Mouse (Mus musculus) kidney, embryonic 16.5 days (tissue): ENCODE data around the gene Itga9. TPM values are rescaled to one million over a fixed set of nuclear protein-coding genes. Genes with fewer than 3 reads are reported as not detected.
A peak's percentile ranks its signal among the peaks of the same experiment; 100 is the strongest.

Experiments
- ATAC-seq: fragments of 200-750 bp; cut with Nextera tagmentation; 2 replicates; pipeline ENCODE4 v1.8.0; 2017; ENCODE audit warnings: moderate TSS enrichment; ENCODE audit not compliant: low FRiP score, low TSS enrichment
- H3K27ac ChIP-seq: fragments of 300-500 bp; sonication (generic); 2 replicates; pipeline ENCODE4 v1.5.1; 2014; ENCODE audit warnings: low read length
- H3K27me3 ChIP-seq: fragments of 300-500 bp; sonication (generic); 2 replicates; pipeline ENCODE4 v1.6.1; 2014; ENCODE audit warnings: low read length, control low read depth, mixed read lengths; ENCODE audit not compliant: insufficient read depth
- H3K36me3 ChIP-seq: fragments of 300-500 bp; sonication (generic); 2 replicates; pipeline ENCODE4 v1.6.1; 2014; ENCODE audit warnings: low read length, control low read depth, mixed read lengths; ENCODE audit not compliant: insufficient read depth
- H3K4me1 ChIP-seq: fragments of 300-500 bp; sonication (generic); 2 replicates; pipeline ENCODE4 v1.6.1; 2014; ENCODE audit warnings: low read length, control low read depth, mixed read lengths; ENCODE audit not compliant: insufficient read depth
- H3K4me2 ChIP-seq: fragments of 300-500 bp; sonication (generic); replicated peaks from 2 replicates; pipeline ENCODE4 v1.6.1; 2014; ENCODE audit warnings: low read depth, low read length
- H3K4me3 ChIP-seq: fragments of 300-500 bp; sonication (generic); 2 replicates; pipeline ENCODE4 v1.5.1; 2014; ENCODE audit warnings: mild to moderate bottlenecking, low read length
- H3K9ac ChIP-seq: fragments of 300-500 bp; sonication (generic); replicated peaks from 2 replicates; pipeline ENCODE4 v1.6.1; 2014; ENCODE audit warnings: low read length
- H3K9me3 ChIP-seq: fragments of 300-500 bp; sonication (generic); 2 replicates; pipeline ENCODE4 v1.6.1; 2016; ENCODE audit warnings: low read length, control low read depth
- WGBS: fragments of 180-500 bp; shearing (Covaris S2); extraction: QIAGEN DNeasy Blood & Tissue Kit; methylation state at CpG from one replicate; pipeline ENCODE4 v1.1.7; 2014; 5-methylcytosine and 5-hydroxymethylcytosine counted together
- polyA plus RNA-seq: library from polyadenylated mRNA; unstranded; fragments of >200 nt; fragmentation: Nextera tagmentation; extraction: Ambion mirVana; gene quantifications from 2 replicates; pipeline ENCODE4 v1.2.1, GENCODE M21; 2015

Itga9 gene
- polyA plus RNA-seq, 1 experiment from 2014 or later, result 10.8 TPM

DNA sequence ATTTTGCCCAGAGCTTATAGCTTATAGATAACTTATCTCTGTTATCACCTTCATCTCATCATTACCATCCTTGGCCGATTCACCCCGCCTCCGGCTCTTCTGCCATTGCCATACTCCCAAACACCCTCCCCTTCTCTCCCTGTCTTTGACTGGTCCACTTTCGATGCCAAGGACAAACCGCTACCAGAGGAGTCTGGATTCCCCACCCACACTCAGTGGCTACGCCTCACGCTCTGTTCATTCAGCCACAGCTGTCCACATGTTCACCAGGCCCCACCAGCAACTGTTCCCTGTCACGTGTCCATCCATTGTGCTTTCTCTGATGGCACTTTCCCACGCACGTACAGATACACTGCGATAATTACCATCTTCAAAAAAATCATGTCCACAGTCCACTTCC, 195.9 kb downstream of the Itga9 start:
- H3K9ac ChIP-seq, result no peak overlapping the region
- H3K27ac ChIP-seq, result peak overlapping the region; percentile 85
- 90% methylated on average over 11 of the region's 11 CpGs for WGBS
- H3K9me3 ChIP-seq, result no peaks in the 10 kb centered on the region
- H3K4me1 ChIP-seq, result peaks cover 25% of the 10 kb centered on the region
- peaks cover 6% of the 10 kb centered on the region; the same call in 1 of the 2 replicates for H3K36me3 ChIP-seq
- 0 out of 2 replicates have a peak, but pooled peaks have one; percentile 4 for ATAC-seq
- H3K27me3 ChIP-seq, result no peaks in the 10 kb centered on the region
- no peak overlapping the region for H3K4me3 ChIP-seq
- H3K4me2 ChIP-seq, result no peak overlapping the region

DNA sequence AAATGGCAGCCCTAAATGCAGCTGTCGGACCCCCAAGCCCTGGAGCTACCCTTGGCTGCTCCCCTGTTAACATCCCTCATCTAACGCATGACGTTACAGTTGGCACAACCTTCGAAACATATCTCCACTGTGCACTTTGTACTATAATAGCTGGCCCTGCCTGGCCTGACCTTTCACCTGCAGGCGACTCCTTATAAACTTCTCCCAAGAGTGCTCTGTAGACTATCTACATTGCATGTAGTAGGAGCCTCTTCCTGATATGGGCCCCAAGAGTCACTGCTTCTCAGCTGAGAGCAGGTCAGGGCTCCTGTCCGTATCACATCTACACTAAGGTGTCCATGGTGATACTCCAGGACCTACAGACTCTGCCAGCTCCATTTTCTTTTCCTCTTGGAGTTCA, 199.2 kb downstream of the Itga9 start:
- Histone ChIP-seq H3K27ac (no peak overlapping the region), H3K9me3 (no peaks in the 10 kb centered on the region), H3K9ac (no peak overlapping the region), H3K36me3 (peaks cover 13% of the 10 kb centered on the region; the same call in 1 of the 2 replicates), H3K4me3 (no peak overlapping the region), H3K4me1 (peaks cover 16% of the 10 kb centered on the region), H3K4me2 (no peak overlapping the region), H3K27me3 (no peaks in the 10 kb centered on the region)
- no peak for ATAC-seq
- 80% methylated on average over 6 of the region's 6 CpGs for WGBS

DNA sequence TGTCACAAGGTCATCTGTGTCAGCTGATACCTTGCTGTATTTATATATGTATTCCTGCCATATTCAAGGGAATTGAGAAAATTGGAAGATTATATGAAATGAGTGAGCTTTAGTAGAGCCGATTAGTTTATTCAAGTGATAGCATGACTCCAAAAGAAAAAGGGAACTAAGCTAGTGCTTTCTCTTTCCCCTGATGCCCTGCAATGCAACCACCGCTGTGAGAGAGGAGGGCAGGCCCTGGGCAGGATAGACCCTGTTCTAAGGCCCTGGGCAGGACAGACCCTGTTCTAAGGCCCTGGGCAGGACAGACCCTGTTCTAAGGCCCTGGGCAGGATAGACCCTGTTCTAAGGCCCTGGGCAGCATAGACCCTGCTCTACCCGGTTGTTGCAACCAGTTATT, 201.2 kb downstream of the Itga9 start:
- Histone ChIP-seq H3K27ac (no peak overlapping the region), H3K9me3 (no peaks in the 10 kb centered on the region), H3K9ac (no peak overlapping the region), H3K36me3 (peaks cover 13% of the 10 kb centered on the region; the same call in 1 of the 2 replicates), H3K4me1 (0 out of 2 replicates have a peak, but pooled peaks cover 3% of the 10 kb centered on the region), H3K4me3 (no peak overlapping the region), H3K27me3 (no peaks in the 10 kb centered on the region), H3K4me2 (no peak overlapping the region)
- 95% methylated on average over 3 of the region's 3 CpGs for WGBS
- ATAC-seq, result no peak

DNA sequence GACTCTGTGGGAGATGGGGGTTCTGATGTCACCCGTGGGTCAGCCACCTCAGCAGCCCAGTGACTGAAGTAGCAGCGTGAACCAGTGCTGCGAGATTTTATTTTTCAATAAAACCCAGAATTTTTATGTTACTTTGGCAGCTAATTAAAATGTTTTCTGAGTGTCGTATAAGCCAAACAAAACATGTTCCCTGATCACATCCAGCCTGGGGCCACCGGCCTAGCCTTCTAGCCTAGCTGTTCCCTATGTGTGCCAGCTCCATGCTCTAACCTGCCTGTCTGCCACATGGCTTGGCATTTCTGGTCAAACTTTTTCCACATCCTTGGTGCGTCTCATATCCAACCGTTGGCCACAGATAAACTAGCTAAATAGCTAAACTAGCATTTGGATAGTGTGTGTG, 205.7 kb downstream of the Itga9 start:
- no peaks in the 10 kb centered on the region for H3K9me3 ChIP-seq
- H3K27me3 ChIP-seq, result no peaks in the 10 kb centered on the region
- 68% methylated on average over 7 of the region's 7 CpGs for WGBS
- 0 out of 2 replicates have a peak overlapping the region, but pooled peaks have one; percentile 36 for H3K27ac ChIP-seq
- no peak overlapping the region for H3K9ac ChIP-seq
- ATAC-seq, result no peak
- no peak overlapping the region for H3K4me2 ChIP-seq
- H3K36me3 ChIP-seq, result peaks cover 8% of the 10 kb centered on the region; the same call in 1 of the 2 replicates
- H3K4me1 ChIP-seq, result peaks cover 32% of the 10 kb centered on the region
- no peak overlapping the region for H3K4me3 ChIP-seq

DNA sequence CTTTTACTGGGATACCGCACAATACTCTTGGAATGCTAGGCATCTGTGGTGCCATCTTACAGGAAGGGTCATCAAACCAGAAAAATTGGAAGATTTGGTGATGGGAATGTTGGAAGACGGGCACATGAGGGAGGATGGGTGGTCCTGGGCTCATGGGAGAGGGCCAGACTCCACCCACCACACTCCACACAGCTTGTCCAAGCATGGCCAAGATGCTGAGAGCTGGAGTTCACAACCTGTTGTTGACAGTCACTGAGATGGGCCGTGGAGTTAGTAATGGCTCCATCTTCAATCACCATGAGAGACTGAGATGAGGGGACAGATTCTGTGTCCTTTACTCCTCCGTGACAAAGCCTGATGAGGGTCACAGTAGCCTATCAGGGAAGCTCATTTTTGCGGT, 207.0 kb downstream of the Itga9 start:
- peak; percentile 49 for ATAC-seq
- H3K9ac ChIP-seq, result no peak overlapping the region
- no peaks in the 10 kb centered on the region for H3K27me3 ChIP-seq
- peaks cover 5% of the 10 kb centered on the region; the same call in 1 of the 2 replicates for H3K36me3 ChIP-seq
- WGBS, result 46% methylated on average over 5 of the region's 5 CpGs
- no peak overlapping the region for H3K4me2 ChIP-seq
- H3K9me3 ChIP-seq, result no peaks in the 10 kb centered on the region
- no peak overlapping the region for H3K4me3 ChIP-seq
- peak overlapping the region; percentile 51 for H3K27ac ChIP-seq
- H3K4me1 ChIP-seq, result peaks cover 43% of the 10 kb centered on the region

DNA sequence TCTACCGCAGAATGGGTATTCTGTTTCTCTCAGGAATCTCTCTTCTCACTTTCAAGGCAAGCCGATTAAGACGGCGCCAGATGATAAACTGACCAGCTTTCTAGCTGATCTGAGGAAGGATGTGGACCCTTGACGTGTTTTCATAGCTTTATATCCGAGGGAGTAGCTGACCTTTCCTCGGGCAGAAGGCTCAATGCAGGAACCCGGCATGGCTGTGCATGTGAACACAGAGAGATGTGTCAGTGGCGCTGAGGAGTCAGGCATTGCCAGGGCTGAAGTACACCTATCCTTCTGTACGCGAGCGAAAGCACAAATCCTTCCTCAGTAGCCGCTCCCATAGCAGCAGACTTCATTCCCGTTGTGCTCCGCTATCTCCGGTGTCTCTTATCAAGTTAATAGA, 207.6 kb downstream of the Itga9 start:
- Histone ChIP-seq H3K4me1 (peaks cover 44% of the 10 kb centered on the region), H3K9ac (no peak overlapping the region), H3K4me3 (no peak overlapping the region), H3K36me3 (peaks cover 5% of the 10 kb centered on the region; the same call in 1 of the 2 replicates), H3K27ac (peak overlapping the region; percentile 51), H3K4me2 (peak overlapping the region; percentile 17; the same call in 1 of the 2 replicates), H3K27me3 (no peaks in the 10 kb centered on the region), H3K9me3 (no peaks in the 10 kb centered on the region)
- ATAC-seq, result peak; percentile 56
- WGBS, result 25% methylated on average over 16 of the region's 16 CpGs

DNA sequence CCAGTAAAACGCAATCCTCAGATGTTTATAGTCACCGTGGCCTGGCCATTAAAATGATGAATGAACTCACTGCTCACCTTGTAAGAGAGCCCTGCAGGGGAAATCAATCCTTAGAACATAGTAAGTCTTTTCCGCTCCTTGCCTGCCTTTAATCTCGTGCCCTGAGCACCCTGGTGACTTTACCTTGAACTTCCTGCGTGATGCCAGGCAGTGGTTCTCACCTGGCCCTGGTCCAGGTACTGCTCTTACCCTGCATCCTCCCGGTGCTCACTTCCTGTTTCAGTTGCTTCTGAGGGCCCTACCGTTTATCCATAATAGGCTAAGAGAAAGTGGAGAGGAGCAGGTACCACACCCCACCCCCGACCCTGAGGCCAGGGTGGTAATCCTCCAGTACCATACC, 208.0 kb downstream of the Itga9 start:
- Histone ChIP-seq H3K4me1 (peaks cover 44% of the 10 kb centered on the region), H3K9ac (no peak overlapping the region), H3K9me3 (no peaks in the 10 kb centered on the region), H3K27ac (peak overlapping the region; percentile 51), H3K36me3 (peaks cover 5% of the 10 kb centered on the region; the same call in 1 of the 2 replicates), H3K4me3 (no peak overlapping the region), H3K27me3 (no peaks in the 10 kb centered on the region), H3K4me2 (peak overlapping the region; percentile 17; the same call in 1 of the 2 replicates)
- 20% methylated on average over 8 of the region's 8 CpGs for WGBS
- ATAC-seq, result peak; percentile 28; the same call in 1 of the 2 replicates

DNA sequence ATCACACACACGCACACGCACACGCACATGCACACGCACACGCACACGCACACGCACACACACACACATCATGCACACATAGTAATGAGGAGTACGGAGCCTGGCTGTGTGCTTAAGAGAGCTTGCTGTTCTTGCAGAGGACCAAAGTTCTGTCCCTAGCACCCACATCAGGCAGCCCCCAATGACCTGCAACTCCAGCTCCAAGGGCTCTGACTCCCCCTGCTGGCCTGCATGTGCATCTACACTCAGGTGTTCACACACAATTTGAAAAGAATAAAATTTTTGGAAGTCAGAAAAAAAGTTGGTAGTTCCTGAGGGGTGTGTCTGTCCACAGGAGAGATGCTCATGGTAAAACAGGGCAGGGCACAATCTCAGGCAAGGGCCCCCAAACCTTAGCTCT, 209.1 kb downstream of the Itga9 start:
- 96% methylated on average over 8 of the region's 8 CpGs for WGBS
- Histone ChIP-seq H3K9ac (no peak overlapping the region), H3K27ac (no peak overlapping the region), H3K4me2 (no peak overlapping the region), H3K27me3 (no peaks in the 10 kb centered on the region), H3K4me3 (no peak overlapping the region), H3K9me3 (no peaks in the 10 kb centered on the region), H3K36me3 (no peaks in the 10 kb centered on the region; the same call in 1 of the 2 replicates), H3K4me1 (peaks cover 44% of the 10 kb centered on the region)
- no peak for ATAC-seq

DNA sequence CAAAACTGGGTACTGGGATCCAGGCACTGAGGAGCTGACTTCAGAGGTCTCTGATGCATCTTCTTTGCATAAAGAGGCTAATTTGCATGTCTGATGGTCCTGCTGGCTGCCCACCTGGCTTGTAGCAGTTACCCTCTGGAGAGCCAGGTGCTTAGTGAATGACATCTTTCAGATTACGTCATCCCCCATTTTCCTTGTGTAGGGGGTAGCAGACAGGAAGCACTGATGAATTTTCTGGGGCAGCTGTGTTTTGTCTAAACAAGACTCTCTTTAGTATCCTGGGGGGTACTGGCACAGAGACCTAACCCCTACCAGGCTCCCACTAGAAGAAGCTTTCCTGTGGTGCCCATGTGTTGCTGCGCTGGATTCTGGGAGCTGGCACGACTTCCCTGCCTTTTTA, 212.0 kb downstream of the Itga9 start:
- 80% methylated on average over 3 of the region's 3 CpGs for WGBS
- no peak for ATAC-seq

More for the DNA sequence above, 212.0 kb downstream of the Itga9 start:
- H3K9me3 ChIP-seq, result no peaks in the 10 kb centered on the region
- peaks cover 45% of the 10 kb centered on the region for H3K4me1 ChIP-seq
- H3K4me2 ChIP-seq, result no peak overlapping the region
- H3K4me3 ChIP-seq, result no peak overlapping the region
- no peak overlapping the region for H3K27ac ChIP-seq
- H3K27me3 ChIP-seq, result no peaks in the 10 kb centered on the region
- H3K36me3 ChIP-seq, result no peaks in the 10 kb centered on the region; the same call in 1 of the 2 replicates
- H3K9ac ChIP-seq, result no peak overlapping the region
